Mouse (Mus musculus) intestine, embryonic 14.5 days (tissue): ENCODE measurements around the gene Gm20517. TPM values are rescaled to one million over a fixed set of nuclear protein-coding genes. Genes with fewer than 3 reads are reported as not detected.

Experiments used
- ATAC-seq: fragments of 200-750 bp; cut with Nextera tagmentation; replicated peaks from 2 replicates; pipeline ENCODE4 v1.8.0; 2017; ENCODE audit warnings: low read depth, moderate number of reproducible peaks, moderate TSS enrichment, moderate library complexity; ENCODE audit not compliant: low FRiP score, low TSS enrichment
- DNase-seq: peaks from one replicate; pipeline ENCODE4 v3.0.0-alpha.2; 2018; ENCODE audit warnings: low spot score
- H3K27ac ChIP-seq: fragments of 300-500 bp; sonication (generic); 2 replicates; pipeline ENCODE4 v1.5.1; 2014; ENCODE audit warnings: low read depth, mild to moderate bottlenecking, control low read depth
- H3K27me3 ChIP-seq: fragments of 300-500 bp; sonication (generic); replicated peaks from 2 replicates; pipeline ENCODE4 v1.6.1; 2014; ENCODE audit warnings: low read length, control low read depth; ENCODE audit not compliant: control insufficient read depth, insufficient read depth
- H3K36me3 ChIP-seq: fragments of 300-500 bp; sonication (generic); 2 replicates; pipeline ENCODE4 v1.6.1; 2014; ENCODE audit warnings: low read length, control low read depth; ENCODE audit not compliant: control insufficient read depth, insufficient read depth
- H3K4me1 ChIP-seq: fragments of 300-500 bp; sonication (generic); replicated peaks from 2 replicates; pipeline ENCODE4 v1.6.1; 2014; ENCODE audit warnings: low read length, control low read depth, mixed read lengths; ENCODE audit not compliant: control insufficient read depth, insufficient read depth
- H3K4me2 ChIP-seq: fragments of 300-500 bp; sonication (generic); 2 replicates; pipeline ENCODE4 v1.6.1; 2014; ENCODE audit warnings: low read length
- H3K4me3 ChIP-seq: fragments of 300-500 bp; sonication (generic); 2 replicates; pipeline ENCODE4 v1.5.1; 2014; ENCODE audit warnings: low read depth, low read length, control low read depth, mixed read lengths
- H3K9ac ChIP-seq: fragments of 300-500 bp; sonication (generic); 2 replicates; pipeline ENCODE4 v1.6.1; 2014; ENCODE audit warnings: mild to moderate bottlenecking, low read length
- H3K9me3 ChIP-seq: fragments of 300-500 bp; sonication (generic); 2 replicates; pipeline ENCODE4 v1.6.1; 2016; ENCODE audit warnings: low read length, control low read depth; ENCODE audit not compliant: control insufficient read depth
- WGBS: fragments of 180-500 bp; shearing (Covaris S2); extraction: QIAGEN DNeasy Blood & Tissue Kit; methylation state at CpG from one replicate; pipeline ENCODE4 v1.1.7; 2014; 5-methylcytosine and 5-hydroxymethylcytosine counted together
- polyA plus RNA-seq: library from polyadenylated mRNA; unstranded; fragments of >200 nt; fragmentation: Nextera tagmentation; extraction: Ambion mirVana; gene quantifications from 2 replicates; pipeline ENCODE4 v1.2.1, GENCODE M21; 2014

Gm20517 gene
- polyA plus RNA-seq, 1 experiment from 2014 or later = 1.8 TPM

DNA sequence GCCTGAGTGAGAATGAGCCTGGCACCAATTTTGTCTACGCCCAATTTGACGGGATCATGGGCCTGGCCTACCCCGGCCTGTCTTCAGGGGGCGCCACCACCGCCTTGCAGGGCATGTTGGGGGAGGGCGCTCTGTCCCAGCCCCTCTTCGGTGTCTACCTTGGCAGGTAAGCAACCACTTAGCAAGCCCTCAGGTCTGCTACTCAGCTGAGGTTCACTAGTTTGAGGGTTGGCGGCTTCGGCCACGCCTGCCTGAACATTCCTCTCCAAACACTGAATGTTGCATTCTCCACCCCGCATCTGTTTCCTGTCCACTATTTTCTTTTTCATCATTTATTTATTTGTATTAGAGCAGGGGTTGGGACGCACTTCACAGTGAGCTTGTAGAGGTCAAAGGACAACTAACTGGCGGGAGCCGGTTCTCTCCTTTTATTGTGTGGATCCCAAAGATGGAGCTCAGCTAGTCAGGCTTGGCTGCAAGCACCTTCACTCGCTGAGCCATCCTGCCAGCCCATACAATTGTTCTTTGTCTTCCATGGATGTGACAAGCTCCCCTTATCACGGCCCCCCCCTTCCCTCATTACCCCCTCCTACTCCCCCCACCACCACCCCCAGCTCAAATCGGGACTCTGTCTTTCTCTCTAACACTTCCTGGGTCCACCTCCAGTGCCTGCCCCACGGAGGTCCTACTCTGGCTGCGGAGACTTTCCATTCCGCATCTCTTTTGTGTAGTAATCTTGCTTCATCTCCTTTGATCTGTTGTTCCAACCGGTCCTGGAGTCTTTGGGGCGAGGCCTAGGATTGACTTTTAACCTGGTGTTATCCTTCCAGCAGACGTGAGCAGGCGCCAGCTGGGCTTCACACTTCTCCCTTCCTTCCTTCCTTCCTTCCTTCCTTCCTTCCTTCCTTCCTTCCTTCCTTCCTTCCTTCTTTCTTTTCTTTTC, 119.5 kb downstream of the Gm20517 start:
- WGBS = 56% methylated on average over 24 of the region's 24 CpGs
- ATAC-seq = no peak

More for the DNA sequence above, 119.5 kb downstream of the Gm20517 start:
- Histone ChIP-seq H3K4me3 (no peak overlapping the region), H3K36me3 (no peaks in the 10 kb centered on the region), H3K27ac (no peak overlapping the region), H3K4me1 (no peaks in the 10 kb centered on the region), H3K9me3 (no peaks in the 10 kb centered on the region), H3K4me2 (no peak overlapping the region), H3K9ac (no peak overlapping the region), H3K27me3 (no peaks in the 10 kb centered on the region)
- DNase-seq = no peak

Other genes with a start within 250 kb of the Gm20517 start
- 89.3 and 91.4 TPM in 2 replicates for gene Mrps10, start 242.7 kb upstream of the Gm20517 start, polyA plus RNA-seq
- 0.32 and 0.37 TPM in 2 replicates for gene Guca1b, start 226.2 kb upstream of the Gm20517 start, polyA plus RNA-seq
- 2.5 and 3.1 TPM in 2 replicates for gene Guca1a, start 211.0 kb upstream of the Gm20517 start, polyA plus RNA-seq
- 3.4 and 4.4 TPM in 2 replicates for gene AI661453, start 175.0 kb upstream of the Gm20517 start, polyA plus RNA-seq
- 0.22 and 0.24 TPM in 2 replicates for gene 1700001C19Rik, start 174.2 kb upstream of the Gm20517 start, polyA plus RNA-seq
- gene Taf8, start 109.3 kb upstream of the Gm20517 start, polyA plus RNA-seq = 21.5 and 25.0 TPM in 2 replicates
- gene Ccnd3, start 106.5 kb upstream of the Gm20517 start, polyA plus RNA-seq = 450 and 457 TPM in 2 replicates
- 25.7 and 27.4 TPM in 2 replicates for gene Bysl, start 97 bp upstream of the Gm20517 start, polyA plus RNA-seq
- 45.2 and 48.2 TPM in 2 replicates for gene Med20, start within 50 bp of the Gm20517 start, polyA plus RNA-seq
- gene Usp49, start 19.1 kb downstream of the Gm20517 start, polyA plus RNA-seq = 5.3 and 6.5 TPM in 2 replicates
- 455 and 463 TPM in 2 replicates for gene Tomm6, start 76.8 kb downstream of the Gm20517 start, polyA plus RNA-seq
- gene Frs3, start 77.4 kb downstream of the Gm20517 start, polyA plus RNA-seq = 4.8 and 5.3 TPM in 2 replicates
- 0.90 and 1.4 TPM in 2 replicates for gene Gm21981, start 82.9 kb downstream of the Gm20517 start, polyA plus RNA-seq
- 0.52 and 0.53 TPM in 2 replicates for gene Prickle4, start 83.1 kb downstream of the Gm20517 start, polyA plus RNA-seq
- 2.1 and 2.6 TPM in 2 replicates for gene Pgc, start 115.3 kb downstream of the Gm20517 start, polyA plus RNA-seq
- gene Tfeb, start 125.4 kb downstream of the Gm20517 start, polyA plus RNA-seq = 9.3 and 13.6 TPM in 2 replicates
- gene Mdfi, start 223.1 kb downstream of the Gm20517 start, polyA plus RNA-seq = 31.7 and 34.1 TPM in 2 replicates